Mouse (Mus musculus) splenic B cell, adult 2 months (primary cell): Measurements from ENCODE around the gene Pfkfb3.
A peak's percentile ranks its signal among the peaks of the same experiment; 100 is the strongest.

ENCODE experiments used
- DNase-seq: peaks from one replicate; pipeline ENCODE4 v3.0.0-alpha.2; 2011; ENCODE audit warnings: low read depth, low spot score
- H3K27me3 ChIP-seq: 2 replicates; pipeline ENCODE4 v1.6.1; 2012; ENCODE audit warnings: mild to moderate bottlenecking, low read length, moderate library complexity, mixed read lengths; ENCODE audit not compliant: control insufficient read depth, poor library complexity, insufficient read depth, severe bottlenecking
- H3K36me3 ChIP-seq: 2 replicates; pipeline ENCODE4 v1.6.1; 2012; ENCODE audit warnings: mild to moderate bottlenecking, low read length, moderate library complexity, mixed read lengths; ENCODE audit not compliant: control insufficient read depth, poor library complexity, insufficient read depth, severe bottlenecking

Gene Pfkfb3

GRCm38 (mm10) chr2:11553471-11554400, at the start of gene Pfkfb3:
TSS of gene Pfkfb3 (minus strand) at chr2:11554077.
- DNase-seq, result peak; percentile 86

GRCm38 (mm10) chr2:11602506-11603489, 48.9 kb upstream of the Pfkfb3 start:
- peak; percentile 97 for DNase-seq
- 0 out of 2 replicates have a peak, but pooled peaks cover 5% of the 10 kb centered on the region for H3K36me3 ChIP-seq
- no peaks in the 10 kb centered on the region for H3K27me3 ChIP-seq

More at GRCm38 (mm10) chr2:11553471-11554400, at the start of gene Pfkfb3:
- H3K27me3 ChIP-seq, result no peaks in the 10 kb centered on the region
- H3K36me3 ChIP-seq, result no peaks in the 10 kb centered on the region

- peaks cover 7% of the 10 kb centered on the region; the same call in 1 of the 2 replicates for H3K36me3 ChIP-seq
- no peaks in the 10 kb centered on the region for H3K27me3 ChIP-seq
These were observed 47.9 kb upstream of the Pfkfb3 start for GRCm38 (mm10) chr2:11601795-11602194.

GRCm38 (mm10) chr2:11597906-11598305, 44.0 kb upstream of the Pfkfb3 start:
- Histone ChIP-seq H3K36me3 (peaks cover 18% of the 10 kb centered on the region), H3K27me3 (no peaks in the 10 kb centered on the region)
- no peak for DNase-seq

More at GRCm38 (mm10) chr2:11601795-11602194, 47.9 kb upstream of the Pfkfb3 start:
- DNase-seq, result no peak

- no peak for DNase-seq
- peaks cover 26% of the 10 kb centered on the region for H3K36me3 ChIP-seq
These were observed 42.8 kb upstream of the Pfkfb3 start for GRCm38 (mm10) chr2:11596690-11597089.

GRCm38 (mm10) chr2:11587996-11588395, 34.1 kb upstream of the Pfkfb3 start:
- Histone ChIP-seq H3K36me3 (peaks cover 25% of the 10 kb centered on the region), H3K27me3 (no peaks in the 10 kb centered on the region)
- DNase-seq, result no peak

More at GRCm38 (mm10) chr2:11596690-11597089, 42.8 kb upstream of the Pfkfb3 start:
- no peaks in the 10 kb centered on the region for H3K27me3 ChIP-seq

- Histone ChIP-seq H3K27me3 (no peaks in the 10 kb centered on the region), H3K36me3 (0 out of 2 replicates have a peak, but pooled peaks cover 2% of the 10 kb centered on the region)
- no peak for DNase-seq
These were observed 25.5 kb upstream of the Pfkfb3 start for GRCm38 (mm10) chr2:11579399-11579798.

- no peaks in the 10 kb centered on the region for H3K27me3 ChIP-seq
- no peaks in the 10 kb centered on the region for H3K36me3 ChIP-seq
- DNase-seq, result no peak
These were observed 24.3 kb upstream of the Pfkfb3 start for GRCm38 (mm10) chr2:11578187-11578586.

- no peak for DNase-seq
- no peaks in the 10 kb centered on the region for H3K36me3 ChIP-seq
- H3K27me3 ChIP-seq, result no peaks in the 10 kb centered on the region
These were observed 19.8 kb upstream of the Pfkfb3 start for GRCm38 (mm10) chr2:11573684-11574083.

- no peaks in the 10 kb centered on the region for H3K36me3 ChIP-seq
- H3K27me3 ChIP-seq, result no peaks in the 10 kb centered on the region
- DNase-seq, result no peak
These were observed 17.2 kb upstream of the Pfkfb3 start for GRCm38 (mm10) chr2:11571004-11571535.

GRCm38 (mm10) chr2:11568471-11568870, 14.6 kb upstream of the Pfkfb3 start:
- no peak for DNase-seq
- H3K36me3 ChIP-seq, result no peaks in the 10 kb centered on the region
- H3K27me3 ChIP-seq, result no peaks in the 10 kb centered on the region

GRCm38 (mm10) chr2:11567781-11568362, 14.0 kb upstream of the Pfkfb3 start:
- peak; percentile 81 for DNase-seq
- H3K36me3 ChIP-seq, result no peaks in the 10 kb centered on the region
- H3K27me3 ChIP-seq, result no peaks in the 10 kb centered on the region

- H3K36me3 ChIP-seq, result no peaks in the 10 kb centered on the region
- no peaks in the 10 kb centered on the region for H3K27me3 ChIP-seq
- DNase-seq, result no peak
These were observed 13.0 kb upstream of the Pfkfb3 start for GRCm38 (mm10) chr2:11566898-11567297.

- DNase-seq, result no peak
- no peaks in the 10 kb centered on the region for H3K27me3 ChIP-seq
- H3K36me3 ChIP-seq, result no peaks in the 10 kb centered on the region
These were observed 12.4 kb upstream of the Pfkfb3 start for GRCm38 (mm10) chr2:11566241-11566640.
